Mouse (Mus musculus) hindbrain, embryonic 14.5 days (tissue): ENCODE measurements around the gene Mgst3. TPM values are rescaled to one million over a fixed set of nuclear protein-coding genes. Genes with fewer than 3 reads are reported as not detected.

Source experiments
- ATAC-seq: fragments of 200-750 bp; cut with Nextera tagmentation; 2 replicates; pipeline ENCODE4 v1.8.0; 2017; ENCODE audit warnings: moderate number of reproducible peaks, mild to moderate bottlenecking, moderate TSS enrichment, moderate library complexity; ENCODE audit not compliant: low FRiP score
- DNase-seq: peaks from one replicate; pipeline ENCODE4 v3.0.0-alpha.2; 2015; ENCODE audit warnings: low spot score
- H3K27ac ChIP-seq: fragments of 300-500 bp; sonication (generic); 2 replicates; pipeline ENCODE4 v1.5.1; 2014; ENCODE audit warnings: mild to moderate bottlenecking, moderate library complexity
- H3K27me3 ChIP-seq: fragments of 300-500 bp; sonication (generic); 2 replicates; pipeline ENCODE4 v1.6.1; 2014; ENCODE audit warnings: mild to moderate bottlenecking, low read length, mixed read lengths; ENCODE audit not compliant: control insufficient read depth, insufficient read depth
- H3K36me3 ChIP-seq: fragments of 300-500 bp; sonication (generic); replicated peaks from 2 replicates; pipeline ENCODE4 v1.6.1; 2014; ENCODE audit not compliant: control insufficient read depth, insufficient read depth
- H3K4me1 ChIP-seq: fragments of 300-500 bp; sonication (generic); replicated peaks from 2 replicates; pipeline ENCODE4 v1.6.1; 2014; ENCODE audit warnings: antibody characterized with exemption, low read length, mixed read lengths; ENCODE audit not compliant: control insufficient read depth, insufficient read depth
- H3K4me2 ChIP-seq: fragments of 300-500 bp; sonication (generic); replicated peaks from 2 replicates; pipeline ENCODE4 v1.6.1; 2014; ENCODE audit warnings: mild to moderate bottlenecking, moderate library complexity
- H3K4me3 ChIP-seq: fragments of 300-500 bp; sonication (generic); replicated peaks from 2 replicates; pipeline ENCODE4 v1.5.1; 2014; ENCODE audit warnings: mild to moderate bottlenecking, low read length
- H3K9ac ChIP-seq: fragments of 300-500 bp; sonication (generic); 2 replicates; pipeline ENCODE4 v1.6.1; 2014
- H3K9me3 ChIP-seq: fragments of 300-500 bp; sonication (generic); 2 replicates; pipeline ENCODE4 v1.6.1; 2016; ENCODE audit warnings: low read length; ENCODE audit not compliant: control insufficient read depth
- WGBS: fragments of 180-500 bp; shearing (Covaris S2); extraction: QIAGEN DNeasy Blood & Tissue Kit; methylation state at CpG from one replicate; pipeline ENCODE4 v1.1.7; 2014; 5-methylcytosine and 5-hydroxymethylcytosine counted together
- polyA plus RNA-seq: library from polyadenylated mRNA; unstranded; fragments of >200 nt; fragmentation: Nextera tagmentation; extraction: Ambion mirVana; gene quantifications from 2 replicates; pipeline ENCODE4 v1.2.1, GENCODE M21; 2014

Gene Mgst3
- polyA plus RNA-seq, 1 experiment from 2014 or later = 189 TPM

DNA sequence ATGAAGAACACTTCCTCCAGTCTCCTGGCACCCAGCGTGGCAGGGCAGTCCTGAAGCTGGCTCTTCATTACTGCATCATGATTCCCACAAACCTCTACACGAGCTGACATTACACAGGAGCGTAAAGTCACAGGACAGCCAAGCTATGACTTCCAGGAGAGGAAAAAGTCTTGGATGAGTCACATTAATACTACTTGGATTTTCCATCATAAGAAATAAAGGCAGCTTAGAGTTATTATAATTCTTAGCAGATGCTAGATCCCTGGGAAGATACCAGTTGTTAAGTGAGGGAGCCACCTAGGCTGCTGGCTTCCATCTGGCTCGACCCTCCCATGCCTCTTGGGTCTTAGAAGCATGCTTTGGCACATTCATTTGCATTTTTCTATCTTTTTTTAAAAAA is 3.3 kb downstream of the Mgst3 start:
- WGBS = 72% methylated on average over 4 of the region's 4 CpGs
- H3K4me1 ChIP-seq = peaks cover 7% of the 10 kb centered on the region
- no peaks in the 10 kb centered on the region for H3K27me3 ChIP-seq
- no peak overlapping the region for H3K4me2 ChIP-seq
- DNase-seq = no peak
- H3K27ac ChIP-seq = no peak overlapping the region
- H3K9ac ChIP-seq = no peak overlapping the region
- H3K36me3 ChIP-seq = no peaks in the 10 kb centered on the region
- no peak overlapping the region for H3K4me3 ChIP-seq
- no peak for ATAC-seq
- H3K9me3 ChIP-seq = no peaks in the 10 kb centered on the region

DNA sequence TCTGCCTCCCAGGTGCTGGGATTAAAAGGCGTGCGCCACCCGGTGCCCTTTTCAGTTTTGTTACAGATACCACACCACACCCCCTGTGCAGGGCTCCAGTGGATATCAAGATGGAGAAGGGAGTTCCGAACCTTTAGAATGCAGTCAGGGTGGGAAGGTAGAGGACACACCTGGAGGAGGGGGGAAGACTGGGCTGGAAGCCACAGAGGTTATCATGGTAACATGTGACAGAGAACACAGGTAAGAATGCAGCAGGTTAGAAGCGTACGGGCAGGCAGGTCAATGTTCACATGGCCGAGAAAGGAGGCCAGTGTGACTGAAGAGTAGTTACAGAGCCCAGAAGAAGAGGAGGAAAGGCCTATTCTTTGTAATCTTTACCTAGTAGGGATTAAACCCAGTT is 4.1 kb downstream of the Mgst3 start:
- Histone ChIP-seq H3K36me3 (no peaks in the 10 kb centered on the region), H3K9me3 (no peaks in the 10 kb centered on the region), H3K4me2 (no peak overlapping the region), H3K27ac (no peak overlapping the region), H3K4me1 (peaks cover 7% of the 10 kb centered on the region), H3K27me3 (no peaks in the 10 kb centered on the region), H3K9ac (no peak overlapping the region), H3K4me3 (no peak overlapping the region)
- ATAC-seq = no peak
- WGBS = 93% methylated on average over 7 of the region's 7 CpGs
- DNase-seq = no peak

DNA sequence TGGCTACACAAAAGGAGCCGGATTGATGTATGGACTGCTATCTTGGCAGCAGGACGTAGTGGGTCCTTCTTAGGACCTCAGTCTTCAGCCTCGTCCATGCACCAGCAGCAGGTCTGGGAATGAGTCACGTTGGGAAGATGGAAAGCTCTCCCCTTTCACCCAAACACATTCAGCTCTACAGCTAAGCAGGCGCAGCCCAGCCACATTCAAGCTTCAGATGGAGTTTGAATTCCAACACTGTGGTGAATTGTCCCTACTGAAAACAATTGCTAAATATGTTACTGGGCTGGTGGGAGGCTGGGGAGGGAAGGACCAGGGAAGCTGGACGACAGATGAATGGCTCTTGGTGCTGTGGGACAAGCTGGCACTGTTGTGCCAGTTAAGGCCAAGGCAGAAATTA is 5.1 kb downstream of the Mgst3 start:
- DNase-seq (no peak), ATAC-seq (no peak)
- H3K9me3 ChIP-seq = no peaks in the 10 kb centered on the region
- H3K4me1 ChIP-seq = peaks cover 7% of the 10 kb centered on the region
- WGBS = 80% methylated on average over 6 of the region's 6 CpGs
- no peak overlapping the region for H3K4me2 ChIP-seq
- no peak overlapping the region for H3K4me3 ChIP-seq
- no peak overlapping the region for H3K9ac ChIP-seq
- H3K27me3 ChIP-seq = no peaks in the 10 kb centered on the region
- H3K36me3 ChIP-seq = no peaks in the 10 kb centered on the region
- H3K27ac ChIP-seq = no peak overlapping the region

DNA sequence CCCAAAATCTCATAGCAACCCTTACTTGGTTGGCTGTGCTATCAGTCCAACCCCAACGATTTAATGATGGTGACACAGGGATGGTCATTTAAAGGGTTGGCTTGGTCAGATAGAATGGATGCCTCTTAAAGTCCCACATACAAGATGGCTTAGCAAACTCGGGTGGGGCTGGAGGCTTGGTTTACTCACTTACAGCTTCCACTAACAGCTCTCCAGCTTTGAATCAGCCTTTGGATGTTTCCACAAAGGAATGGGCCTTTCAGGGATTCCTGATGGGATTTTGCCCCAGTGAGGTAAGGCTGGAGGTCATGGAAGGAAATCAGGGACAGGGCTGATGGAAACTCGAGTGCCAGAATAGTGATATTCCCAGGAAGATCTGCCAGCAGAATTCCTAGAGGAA is 5.8 kb downstream of the Mgst3 start:
- no peak overlapping the region for H3K4me2 ChIP-seq
- H3K4me1 ChIP-seq = peaks cover 5% of the 10 kb centered on the region
- no peaks in the 10 kb centered on the region for H3K9me3 ChIP-seq
- H3K36me3 ChIP-seq = no peaks in the 10 kb centered on the region
- no peak for DNase-seq
- no peak overlapping the region for H3K27ac ChIP-seq
- WGBS = 88% methylated on average over 3 of the region's 3 CpGs
- no peak overlapping the region for H3K4me3 ChIP-seq
- ATAC-seq = no peak
- no peaks in the 10 kb centered on the region for H3K27me3 ChIP-seq
- no peak overlapping the region for H3K9ac ChIP-seq

DNA sequence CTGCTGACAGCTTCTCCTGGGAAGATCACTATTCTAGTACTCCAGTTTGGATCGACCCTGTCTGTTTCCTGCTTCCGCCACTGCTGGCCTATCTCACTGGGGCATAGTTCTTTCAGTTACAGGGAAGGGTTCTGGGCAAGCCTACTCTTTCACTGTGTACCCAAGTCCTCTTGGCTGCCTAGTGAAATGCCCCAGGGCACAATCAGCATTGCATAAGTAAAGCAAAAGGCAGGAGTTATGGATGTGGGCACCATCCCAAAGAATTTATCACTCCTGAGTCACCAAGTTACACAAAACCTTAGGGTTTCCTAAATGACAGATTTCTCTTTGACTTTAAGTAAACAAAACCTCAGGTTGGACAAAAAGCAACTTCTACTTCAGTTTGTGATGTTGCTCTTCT is 6.3 kb downstream of the Mgst3 start:
- Histone ChIP-seq H3K36me3 (no peaks in the 10 kb centered on the region), H3K27ac (no peak overlapping the region), H3K27me3 (no peaks in the 10 kb centered on the region), H3K9ac (no peak overlapping the region), H3K9me3 (no peaks in the 10 kb centered on the region), H3K4me3 (no peak overlapping the region), H3K4me2 (no peak overlapping the region), H3K4me1 (no peaks in the 10 kb centered on the region; the same call in 1 of the 2 replicates)
- ATAC-seq (no peak), DNase-seq (no peak)
- WGBS = 88% methylated on average over 2 of the region's 2 CpGs

DNA sequence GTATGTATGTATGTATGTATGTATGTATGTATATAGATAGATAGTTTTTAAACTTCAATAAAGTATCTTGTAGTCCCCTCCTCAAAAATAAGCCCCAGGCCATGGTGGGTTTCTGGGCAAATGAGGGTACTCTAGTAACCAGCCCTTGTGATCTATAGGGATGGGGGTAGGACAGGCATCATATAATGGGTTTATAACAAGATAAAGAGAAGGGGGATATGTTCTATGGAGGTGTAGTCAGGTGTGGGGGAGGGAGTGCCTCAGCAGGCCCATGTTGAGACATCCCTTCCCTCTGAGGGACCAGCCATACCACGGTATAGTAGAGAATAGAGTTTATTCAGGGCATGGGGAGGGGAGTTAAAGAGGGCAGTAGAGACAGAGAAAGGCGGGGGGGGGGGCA is 7.2 kb downstream of the Mgst3 start:
- H3K4me1 ChIP-seq = no peaks in the 10 kb centered on the region
- H3K36me3 ChIP-seq = no peaks in the 10 kb centered on the region
- H3K4me3 ChIP-seq = no peak overlapping the region
- H3K27ac ChIP-seq = no peak overlapping the region
- no peak for DNase-seq
- H3K27me3 ChIP-seq = no peaks in the 10 kb centered on the region
- ATAC-seq = no peak
- H3K9ac ChIP-seq = no peak overlapping the region
- H3K9me3 ChIP-seq = no peaks in the 10 kb centered on the region
- 80% methylated on average over 2 of the region's 2 CpGs for WGBS
- no peak overlapping the region for H3K4me2 ChIP-seq

DNA sequence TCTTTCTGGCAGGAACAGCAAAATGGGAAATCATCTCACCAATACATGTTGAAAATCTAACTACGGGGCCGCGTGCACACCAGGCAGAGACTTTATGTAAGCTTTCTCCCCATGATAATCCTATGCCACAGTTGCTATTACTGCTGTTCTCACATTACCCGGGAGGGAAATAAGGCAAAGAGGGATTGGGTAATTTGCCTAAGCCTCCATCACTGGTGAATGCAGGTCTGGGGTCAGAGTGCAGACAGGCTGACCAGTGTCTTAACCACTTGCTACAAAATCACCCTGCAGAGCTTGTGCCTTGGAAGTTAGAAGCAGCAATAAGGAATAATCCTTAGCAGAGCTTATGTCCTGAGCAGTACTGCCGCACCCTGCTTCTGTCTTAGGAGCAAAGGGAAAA is 8.0 kb downstream of the Mgst3 start:
- Histone ChIP-seq H3K4me3 (no peak overlapping the region), H3K27ac (no peak overlapping the region), H3K4me1 (no peaks in the 10 kb centered on the region), H3K9ac (no peak overlapping the region), H3K36me3 (no peaks in the 10 kb centered on the region), H3K4me2 (no peak overlapping the region), H3K9me3 (no peaks in the 10 kb centered on the region), H3K27me3 (no peaks in the 10 kb centered on the region)
- 75% methylated on average over 5 of the region's 5 CpGs for WGBS
- no peak for ATAC-seq
- DNase-seq = no peak

DNA sequence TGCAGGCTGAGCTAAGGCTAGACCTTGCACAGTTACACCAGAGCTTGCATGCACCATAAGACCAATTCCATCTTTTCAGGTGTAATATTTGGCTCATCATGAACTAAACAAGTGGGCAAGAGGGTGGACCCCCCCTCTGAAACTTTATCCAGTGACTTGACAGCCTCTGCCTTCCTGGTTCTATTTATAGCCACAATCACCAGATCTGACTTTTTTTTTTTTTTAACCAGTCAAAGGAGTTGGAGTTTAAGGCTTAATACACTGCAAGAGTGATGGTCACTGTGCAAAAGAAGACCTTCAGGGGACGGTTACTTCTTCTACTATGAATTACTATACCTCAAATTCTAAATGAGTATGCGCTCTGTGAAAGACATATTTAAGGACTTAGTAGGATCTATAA is 8.4 kb downstream of the Mgst3 start:
- H3K4me1 ChIP-seq = no peaks in the 10 kb centered on the region
- no peaks in the 10 kb centered on the region for H3K9me3 ChIP-seq
- no peak for DNase-seq
- H3K36me3 ChIP-seq = no peaks in the 10 kb centered on the region
- WGBS = 93% methylated on average over 2 of the region's 2 CpGs
- no peaks in the 10 kb centered on the region for H3K27me3 ChIP-seq
- no peak for ATAC-seq
- H3K27ac ChIP-seq = no peak overlapping the region
- H3K4me3 ChIP-seq = no peak overlapping the region
- no peak overlapping the region for H3K9ac ChIP-seq
- no peak overlapping the region for H3K4me2 ChIP-seq

DNA sequence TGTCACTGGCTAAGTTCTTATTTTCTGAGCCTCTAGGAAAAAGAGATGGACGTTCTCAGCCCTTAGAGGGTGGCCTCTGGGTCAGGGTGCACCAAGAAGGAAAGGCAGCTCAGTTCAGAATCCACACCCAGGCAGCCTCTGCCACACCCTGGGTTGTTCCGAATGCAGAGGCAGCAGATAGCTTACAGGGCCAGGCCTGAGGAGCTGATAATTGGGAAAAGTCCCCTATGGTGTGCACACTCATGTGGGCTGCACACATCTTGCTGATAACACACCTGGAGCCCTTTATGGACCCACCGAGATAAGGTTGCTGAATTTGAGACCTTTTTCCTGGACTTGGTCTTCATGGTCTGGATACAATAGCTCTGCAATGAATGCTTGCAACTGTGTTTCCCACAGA is 9.5 kb downstream of the Mgst3 start:
- DNase-seq (no peak), ATAC-seq (no peak)
- no peaks in the 10 kb centered on the region for H3K4me1 ChIP-seq
- no peak overlapping the region for H3K27ac ChIP-seq
- H3K9ac ChIP-seq = no peak overlapping the region
- no peaks in the 10 kb centered on the region for H3K36me3 ChIP-seq
- no peak overlapping the region for H3K4me2 ChIP-seq
- WGBS = 78% methylated on average over 3 of the region's 3 CpGs
- no peaks in the 10 kb centered on the region for H3K9me3 ChIP-seq
- H3K4me3 ChIP-seq = no peak overlapping the region
- no peaks in the 10 kb centered on the region for H3K27me3 ChIP-seq

DNA sequence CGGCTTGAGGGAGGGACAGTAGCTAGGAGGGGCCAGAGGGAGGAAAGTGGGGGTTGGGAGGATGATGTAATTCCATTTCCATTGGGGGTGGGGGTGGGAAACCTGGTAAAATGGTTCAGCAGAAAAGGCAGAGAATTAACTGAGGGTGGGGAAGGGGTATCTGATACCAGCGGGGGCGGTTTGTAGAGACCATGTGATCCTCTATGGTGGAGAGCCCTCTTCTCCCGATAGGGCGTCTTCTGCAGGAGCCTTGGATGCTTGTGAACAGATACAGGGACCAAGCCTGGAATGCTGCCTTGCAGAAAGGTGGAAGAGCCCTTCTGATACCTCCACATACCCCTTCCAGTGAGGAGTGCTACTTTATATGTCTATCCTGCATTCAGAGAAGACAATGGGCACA is 10.5 kb downstream of the Mgst3 start:
- DNase-seq (no peak), ATAC-seq (no peak)
- WGBS = 70% methylated on average over 5 of the region's 5 CpGs
- Histone ChIP-seq H3K4me3 (no peak overlapping the region), H3K9ac (no peak overlapping the region), H3K4me2 (no peak overlapping the region), H3K4me1 (no peaks in the 10 kb centered on the region), H3K9me3 (no peaks in the 10 kb centered on the region), H3K36me3 (no peaks in the 10 kb centered on the region), H3K27ac (no peak overlapping the region), H3K27me3 (no peaks in the 10 kb centered on the region)
